Mouse (Mus musculus): Measurements from ENCODE around the gene Clstn1.

DNA sequence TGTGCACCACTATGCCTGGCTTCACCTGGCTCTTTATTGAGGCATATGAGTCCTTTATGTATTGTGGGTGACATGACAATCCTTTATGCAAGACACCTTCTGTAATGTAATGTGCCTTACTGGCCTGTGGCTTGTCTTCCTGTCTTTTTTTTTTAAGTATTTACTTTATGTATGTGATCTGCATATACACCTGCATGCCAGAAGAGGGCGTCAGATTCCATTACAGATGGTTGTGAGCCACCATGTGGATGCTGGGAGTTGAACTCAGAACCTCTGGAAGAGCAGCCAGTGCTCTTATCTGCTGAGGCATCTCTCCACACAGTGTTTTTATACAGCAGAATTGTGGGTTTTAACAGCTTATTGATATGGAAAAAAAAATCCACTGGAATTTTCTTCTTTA is 17.6 kb downstream of the Clstn1 start:
- TF ChIP-seq CTCF (IDR thresholded peaks at IDR 0.05) (no peak), POLR2A (IDR thresholded peaks at IDR 0.05; ENCODE audit: insufficient read depth, low read depth, low read length) (no peak), EP300 (IDR thresholded peaks at IDR 0.05; ENCODE audit: insufficient read depth, low read depth, low read length) (no peak)

Measured in heart, adult 2 months (tissue).